Mouse (Mus musculus) small intestine, adult 2 months (tissue): Measurements from ENCODE around the gene Gm20662. TPM values are rescaled to one million over a fixed set of nuclear protein-coding genes. Genes with fewer than 3 reads are reported as not detected.
A peak's percentile ranks its signal among the peaks of the same experiment; 100 is the strongest.

Source experiments
- H3K27ac ChIP-seq: fragments of 200-500 bp; 2 replicates; pipeline ENCODE4 v1.5.1; 2012; ENCODE audit warnings: low read depth, low read length, control low read depth, inconsistent platforms; ENCODE audit not compliant: insufficient read depth
- H3K27me3 ChIP-seq: fragments of 200-500 bp; 2 replicates; pipeline ENCODE4 v1.6.1; 2012; ENCODE audit warnings: mild to moderate bottlenecking, moderate library complexity, low read length, inconsistent platforms; ENCODE audit not compliant: control insufficient read depth, insufficient read depth
- H3K36me3 ChIP-seq: fragments of 200-500 bp; 2 replicates; pipeline ENCODE4 v1.6.1; 2012; ENCODE audit warnings: mild to moderate bottlenecking, low read length, control low read depth, inconsistent platforms; ENCODE audit not compliant: control insufficient read depth, insufficient read depth
- H3K4me1 ChIP-seq: fragments of 200-500 bp; 2 replicates; pipeline ENCODE4 v1.6.1; 2012; ENCODE audit warnings: low read length, inconsistent platforms, mixed read lengths; ENCODE audit not compliant: control insufficient read depth, insufficient read depth, insufficient read length
- H3K4me3 ChIP-seq: fragments of 200-500 bp; 2 replicates; pipeline ENCODE4 v1.5.1; 2012; ENCODE audit warnings: low read depth, mild to moderate bottlenecking, control low read depth, inconsistent platforms, low read length, moderate library complexity
- CTCF ChIP-seq: fragments of 200-500 bp; IDR thresholded peaks from 2 replicates; pipeline ENCODE4 v1.5.1; 2012; ENCODE audit warnings: low read depth, mild to moderate bottlenecking, control low read depth, inconsistent platforms, low read length, moderate library complexity, mixed read lengths; ENCODE audit not compliant: insufficient replicate concordance, insufficient read length; ENCODE audit errors: extremely low read depth
- POLR2A ChIP-seq: fragments of 200-500 bp; IDR thresholded peaks from 2 replicates; pipeline ENCODE4 v1.6.1; 2012; ENCODE audit warnings: low read depth, mild to moderate bottlenecking, control low read depth, inconsistent platforms, low read length, moderate library complexity
- WGBS: fragments of 180-500 bp; shearing (Covaris S2); methylation state at CpG from one replicate; pipeline ENCODE4 v1.1.7; 2018; 5-methylcytosine and 5-hydroxymethylcytosine counted together
- polyA plus RNA-seq: library from polyadenylated mRNA; depleted of rRNA; stranded (reverse); fragments of >200 nt; gene quantifications from 2 replicates; pipeline ENCODE4 v1.2.3, GENCODE M21; 2012

The Gm20662 gene
- polyA plus RNA-seq, 1 experiment, result 0.46 TPM

- peaks cover 50% of the 10 kb centered on the region for H3K36me3 ChIP-seq
- WGBS, result 87% methylated on average over 15 of the region's 15 CpGs
- TF ChIP-seq CTCF, result no peak
- TF ChIP-seq POLR2A, result no peak
- H3K4me3 ChIP-seq, result no peak overlapping the region
- no peaks in the 10 kb centered on the region for H3K27me3 ChIP-seq
- peaks cover 31% of the 10 kb centered on the region for H3K4me1 ChIP-seq
- no peak overlapping the region for H3K27ac ChIP-seq
Measured at GRCm38 (mm10) chr9:108051184-108051930, 55.2 kb downstream of the Gm20662 start.

- no peak for TF ChIP-seq CTCF
- no peak overlapping the region for H3K27ac ChIP-seq
- no peaks in the 10 kb centered on the region for H3K27me3 ChIP-seq
- 64% methylated on average over 4 of the region's 4 CpGs for WGBS
- peaks cover 31% of the 10 kb centered on the region for H3K4me1 ChIP-seq
- peaks cover 49% of the 10 kb centered on the region for H3K36me3 ChIP-seq
- no peak overlapping the region for H3K4me3 ChIP-seq
Measured at GRCm38 (mm10) chr9:108051931-108052220, 55.7 kb downstream of the Gm20662 start.

GRCm38 (mm10) chr9:108052411-108052810 lies 56.3 kb downstream of the Gm20662 start:
- peaks cover 51% of the 10 kb centered on the region for H3K36me3 ChIP-seq
- H3K4me3 ChIP-seq, result no peak overlapping the region
- H3K4me1 ChIP-seq, result peaks cover 31% of the 10 kb centered on the region
- TF ChIP-seq CTCF, result no peak
- TF ChIP-seq POLR2A, result no peak
- H3K27ac ChIP-seq, result no peak overlapping the region
- 63% methylated on average over 7 of the region's 7 CpGs for WGBS
- H3K27me3 ChIP-seq, result no peaks in the 10 kb centered on the region

GRCm38 (mm10) chr9:108052885-108053664 lies 56.9 kb downstream of the Gm20662 start, which contains the start of gene Amigo3:
Gene Amigo3 (plus strand): TSS chr9:108053159.
- WGBS, result 33% methylated on average over 20 of the region's 20 CpGs
- Histone ChIP-seq H3K27ac (peak within 1 kb of the TSS; percentile 44), H3K27me3 (no peaks in the 10 kb centered on the region), H3K4me3 (peak within 1 kb of the TSS; percentile 41), H3K36me3 (peaks cover 55% of the 10 kb centered on the region), H3K4me1 (peaks cover 24% of the 10 kb centered on the region)
- peak; percentile 35; the same call in 1 of the 2 replicates for TF ChIP-seq POLR2A
- TF ChIP-seq CTCF, result peak; percentile 95

- Histone ChIP-seq H3K27ac (peak overlapping the region; percentile 44), H3K27me3 (no peaks in the 10 kb centered on the region), H3K36me3 (peaks cover 62% of the 10 kb centered on the region), H3K4me1 (peaks cover 20% of the 10 kb centered on the region), H3K4me3 (no peak overlapping the region)
- 29% methylated on average over 15 of the region's 15 CpGs for WGBS
- TF ChIP-seq POLR2A (peak; percentile 9; the same call in 1 of the 2 replicates), CTCF (no peak)
Measured at GRCm38 (mm10) chr9:108053665-108054225, 57.6 kb downstream of the Gm20662 start.

GRCm38 (mm10) chr9:108054331-108055040 lies 58.3 kb downstream of the Gm20662 start:
- peaks cover 20% of the 10 kb centered on the region for H3K4me1 ChIP-seq
- H3K4me3 ChIP-seq, result no peak overlapping the region
- H3K27ac ChIP-seq, result no peak overlapping the region
- H3K27me3 ChIP-seq, result no peaks in the 10 kb centered on the region
- peaks cover 66% of the 10 kb centered on the region for H3K36me3 ChIP-seq
- no peak for TF ChIP-seq CTCF
- no peak for TF ChIP-seq POLR2A
- WGBS, result 72% methylated on average over 22 of the region's 22 CpGs
